Mouse (Mus musculus): ENCODE measurements around the gene Olfr6. TPM values are rescaled to one million over a fixed set of nuclear protein-coding genes. Genes with fewer than 3 reads are reported as not detected.
"Not testable (repeated sequence)": the region's sequence is repeated elsewhere in the genome, so short reads cannot be mapped to it uniquely, and the experiment has no call there.

Olfr6 gene
- total RNA-seq (2021): under 1 TPM in 1 of 2 experiments, not detected in 1; 0.21 TPM
- long read RNA-seq, experiment 1: 0 reads
- long read RNA-seq, experiment 2: 0 reads

DNA sequence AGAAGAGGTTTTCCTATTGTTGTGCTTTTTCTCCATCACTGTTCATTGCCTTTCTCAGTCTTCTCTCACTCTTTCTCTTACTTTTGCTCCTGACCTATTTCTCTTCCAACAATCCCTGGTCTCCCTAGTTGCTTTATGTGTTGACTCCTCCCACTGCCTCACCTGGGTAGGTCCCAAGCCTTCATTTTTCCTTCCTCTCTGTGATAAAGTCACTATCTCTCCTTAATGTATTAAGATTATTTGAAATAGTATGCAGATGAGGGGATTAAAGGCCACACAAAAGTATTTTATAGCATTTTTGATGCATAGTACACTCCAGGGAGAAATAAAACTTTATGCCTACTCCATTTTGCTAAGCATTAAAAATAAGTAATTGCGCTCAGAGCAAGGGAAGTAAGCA is at the start of gene Olfr6:
Gene Olfr6 (minus strand): TSS at position 101 of the 400 bp plus-strand sequence.
- no peak for DNase-seq

DNA sequence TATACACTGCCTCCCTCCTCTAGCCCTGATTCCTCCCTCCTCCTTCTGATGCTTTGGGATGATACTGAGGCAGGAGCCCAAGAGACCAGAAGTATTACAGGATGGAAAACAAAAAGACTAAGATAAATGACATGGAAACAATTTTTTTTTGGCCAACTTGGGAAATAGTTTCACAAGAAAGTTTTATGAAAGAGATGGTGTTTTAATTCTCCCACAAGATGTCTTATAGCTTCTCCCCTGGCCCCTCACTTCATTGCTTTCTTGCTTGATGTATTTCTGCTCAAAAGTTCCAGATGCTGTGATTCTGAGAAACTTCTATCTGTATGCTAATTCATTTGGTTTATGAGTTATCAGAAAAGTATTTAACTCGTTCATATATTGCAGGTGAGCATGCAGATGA is 42.2 kb upstream of the Olfr6 start, which contains the start of gene Olfr2:
Gene Olfr2 (minus strand): TSS at position 101 of the 400 bp plus-strand sequence.
- DNase-seq: no peak

DNA sequence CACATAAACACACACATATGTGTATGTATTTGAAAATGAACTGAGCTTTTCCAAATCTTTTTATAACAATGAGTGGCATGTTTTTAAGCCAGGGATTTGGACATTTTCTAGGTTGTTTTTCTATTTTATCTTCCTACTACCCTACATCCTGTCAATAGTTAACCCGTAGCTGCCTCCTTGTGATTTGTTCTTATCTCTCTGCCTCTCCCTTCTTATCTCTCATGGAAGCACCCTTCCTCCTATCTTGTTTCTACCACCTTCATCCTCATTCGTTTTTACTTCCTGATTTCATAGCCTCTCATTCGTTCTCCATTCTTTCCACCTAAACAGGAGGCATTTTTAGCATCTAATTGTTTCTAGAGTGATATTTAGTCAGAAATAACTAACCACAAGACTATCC is 40.4 kb upstream of the Olfr6 start:
- DNase-seq: no peak

DNA sequence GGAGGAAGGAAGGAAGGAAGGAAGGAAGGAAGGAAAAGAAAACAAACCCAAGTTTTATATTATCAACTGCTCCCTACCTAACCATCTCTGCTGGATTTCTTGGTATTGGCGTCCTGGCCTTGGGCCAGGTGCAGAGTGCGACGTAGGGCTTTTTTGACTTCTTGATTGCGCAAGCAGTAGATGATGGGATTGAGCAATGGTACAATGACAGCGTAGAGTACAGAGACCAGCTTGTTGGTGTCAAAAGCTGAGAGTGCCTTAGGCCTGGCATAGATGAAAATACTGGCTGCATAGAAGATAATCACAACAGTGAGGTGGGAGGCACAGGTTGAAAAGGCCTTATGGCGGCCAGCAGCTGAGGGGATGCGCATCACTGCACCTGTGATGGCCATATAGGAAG is 37.1 kb upstream of the Olfr6 start:
- no peak for DNase-seq

DNA sequence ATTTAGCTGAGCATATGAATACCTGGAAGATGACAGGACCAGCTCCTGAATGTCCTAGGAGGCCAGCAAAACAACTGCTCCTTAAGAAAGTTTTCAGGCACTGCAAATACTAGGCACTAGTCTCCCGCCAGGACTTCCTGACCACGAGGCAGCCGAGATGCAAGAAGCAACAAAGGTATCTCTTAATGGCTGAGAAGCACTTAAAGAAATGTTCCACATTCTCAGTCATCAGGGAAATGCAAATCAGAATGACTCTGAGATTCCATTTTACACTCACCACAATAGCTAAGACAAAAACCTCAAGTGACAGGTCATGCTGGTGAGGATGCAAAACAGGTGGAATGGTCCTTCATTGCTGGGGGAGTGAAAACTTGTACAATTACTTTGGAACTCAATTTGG is 21.5 kb upstream of the Olfr6 start:
- DNase-seq: no peak

DNA sequence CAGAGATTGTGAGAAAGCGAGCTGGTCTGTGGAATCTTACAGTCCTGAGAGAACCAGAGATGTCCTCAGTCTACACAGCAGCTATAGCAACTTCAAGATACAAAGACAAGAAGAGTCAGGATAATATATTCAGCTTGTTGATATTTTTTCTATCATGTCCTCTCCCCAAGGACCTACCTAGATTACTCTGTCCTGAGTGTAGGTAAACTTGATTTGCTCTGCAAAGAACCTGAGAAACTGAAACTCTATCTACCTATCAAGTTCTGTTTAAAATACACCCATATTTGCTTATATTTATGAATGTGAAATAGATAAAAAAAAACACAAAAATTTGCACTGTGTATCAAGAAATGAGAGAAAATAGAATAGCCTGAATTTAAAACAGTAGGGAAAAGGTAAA is 11.6 kb upstream of the Olfr6 start, which contains the start of gene Olfr711:
Gene Olfr711 (minus strand): TSS at position 101 of the 400 bp plus-strand sequence.
- no peak for DNase-seq

DNA sequence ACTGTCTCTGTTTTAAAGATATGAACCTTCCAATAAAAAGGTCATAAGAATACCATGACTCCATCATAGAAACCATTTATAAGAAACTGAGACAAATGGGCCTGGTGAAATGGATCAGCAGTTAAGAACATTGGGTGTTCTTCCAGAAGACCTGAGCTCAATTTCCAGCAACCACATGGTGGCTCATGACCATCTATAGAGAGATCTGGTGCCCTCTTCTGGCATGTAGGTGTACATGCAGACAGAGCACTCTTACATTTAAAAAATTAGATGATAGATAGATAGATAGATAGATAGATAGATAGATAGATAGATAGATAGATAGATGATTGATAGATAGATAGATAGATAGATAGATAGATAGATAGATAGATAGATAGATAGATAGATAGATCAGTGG is 3.8 kb upstream of the Olfr6 start:
- DNase-seq: not testable (repeated sequence)

DNA sequence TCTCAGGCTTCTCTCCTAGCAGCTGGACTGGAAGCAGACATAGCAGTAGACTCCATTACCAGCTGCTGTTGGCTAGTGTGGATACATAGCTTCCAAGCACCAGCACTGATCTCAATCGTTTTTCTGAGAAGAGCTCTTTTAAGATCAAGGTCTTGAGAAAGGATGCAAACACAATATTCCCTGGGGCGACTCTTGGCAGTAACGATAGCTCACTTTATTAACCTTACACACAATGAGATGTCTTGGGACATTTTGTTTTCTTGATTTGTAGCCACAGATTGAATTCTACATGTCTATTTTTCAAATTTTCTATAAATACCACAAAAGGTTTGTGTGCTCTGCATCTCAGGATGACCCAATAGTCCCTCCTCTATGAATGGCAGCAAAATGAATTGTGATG is 15.5 kb downstream of the Olfr6 start, which contains the start of gene Olfr710:
Gene Olfr710 (minus strand): TSS at position 101 of the 400 bp plus-strand sequence.
- DNase-seq: no peak

DNA sequence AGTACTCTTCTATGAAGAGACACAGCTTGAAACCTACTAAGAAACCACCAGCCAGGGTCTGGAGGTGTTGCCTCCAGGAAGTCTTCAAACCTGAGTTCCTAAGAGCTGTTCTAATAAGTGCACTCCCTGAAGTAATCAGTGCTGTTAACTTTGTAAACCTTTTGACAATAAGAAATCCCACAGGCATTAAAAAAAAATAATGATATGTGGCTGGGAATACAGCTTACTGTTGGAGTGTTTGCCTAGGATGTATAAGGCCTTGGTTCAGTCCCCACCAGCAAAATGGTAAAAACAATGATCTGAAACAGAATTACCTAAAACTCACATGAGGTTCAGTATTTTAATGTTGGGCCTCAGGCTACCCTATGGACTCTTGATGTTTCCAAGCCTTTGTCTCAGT is 31.6 kb downstream of the Olfr6 start, which contains the start of gene Olfr709-ps1:
Gene Olfr709-ps1 (minus strand): TSS at position 101 of the 400 bp plus-strand sequence.
- no peak for DNase-seq

DNA sequence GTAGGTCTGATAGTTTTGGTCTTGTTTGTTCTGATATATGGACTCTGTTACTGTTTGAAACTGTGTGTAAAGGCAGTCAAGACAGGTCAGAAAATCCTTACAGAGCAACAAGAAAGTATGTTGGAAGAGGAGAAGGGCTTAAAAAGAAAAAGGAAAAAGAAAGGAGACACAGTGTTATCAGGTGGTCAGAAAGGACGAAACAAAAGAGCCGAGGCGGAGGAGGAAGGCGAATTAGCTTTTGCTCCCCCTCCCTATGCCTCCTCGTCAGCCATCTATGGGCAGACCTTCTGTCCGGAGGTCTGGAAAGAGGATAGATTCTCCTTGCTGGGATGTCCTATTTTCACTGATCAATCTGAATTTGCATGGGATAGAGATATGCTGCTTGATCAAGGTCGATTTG is 42.8 kb downstream of the Olfr6 start:
- DNase-seq: not testable (repeated sequence)

DNA sequence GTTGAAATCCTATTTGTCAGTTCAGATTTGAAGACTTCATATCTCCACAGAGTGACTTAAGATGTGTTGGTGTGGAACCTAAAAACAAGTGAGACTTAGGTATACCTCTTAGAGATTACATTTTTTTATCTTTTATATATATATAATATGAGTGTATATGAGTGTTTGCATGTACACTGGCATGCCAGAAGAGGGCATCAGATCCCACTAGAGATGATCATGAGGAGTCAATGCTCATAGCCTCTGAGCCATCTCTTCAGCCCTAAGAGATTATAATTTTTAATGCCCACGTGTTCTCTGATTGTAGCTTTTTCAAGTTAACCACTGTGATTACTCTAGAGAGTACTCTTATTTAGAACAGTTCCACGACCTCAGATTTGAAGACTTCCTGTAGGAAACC is 56.1 kb downstream of the Olfr6 start, which contains the start of gene Olfr1532-ps1:
Gene Olfr1532-ps1 (plus strand): TSS at position 326 of the 400 bp plus-strand sequence.
- DNase-seq: no peak

Other genes starting within 250 kb of the Olfr6 start
- not detected for gene Olfr695, start 247.5 kb downstream of the Olfr6 start, total RNA-seq (2021)
- not detected for gene Olfr697, start 221.5 kb downstream of the Olfr6 start, total RNA-seq (2021)
- not detected for gene Olfr698, start 208.5 kb downstream of the Olfr6 start, total RNA-seq (2021)
- not detected for gene Olfr699, start 170.7 kb downstream of the Olfr6 start, total RNA-seq (2021)
- gene Olfr700, start 155.1 kb downstream of the Olfr6 start, total RNA-seq (2021): not detected
- not detected for gene Olfr701, start 149.8 kb downstream of the Olfr6 start, total RNA-seq (2021)
- gene Olfr702, start 130.0 kb downstream of the Olfr6 start, total RNA-seq (2021): not detected
- not detected for gene Olfr703, start 120.6 kb downstream of the Olfr6 start, total RNA-seq (2021)
- not detected for gene Olfr704, start 100.8 kb downstream of the Olfr6 start, total RNA-seq (2021)
- gene Olfr705, start 87.0 kb downstream of the Olfr6 start, total RNA-seq (2021): not detected
- not detected for gene Olfr706, start 75.8 kb downstream of the Olfr6 start, total RNA-seq (2021)
- not detected for gene Olfr707, start 62.7 kb downstream of the Olfr6 start, total RNA-seq (2021)
- not detected for gene Olfr1532-ps1, start 55.9 kb downstream of the Olfr6 start, total RNA-seq (2021)
- under 1 TPM in 1 of 2 experiments, not detected in 1; 0.09 TPM for gene Olfr709-ps1, start 31.7 kb downstream of the Olfr6 start, total RNA-seq (2021)
- not detected for gene Olfr710, start 15.6 kb downstream of the Olfr6 start, total RNA-seq (2021)
- gene Olfr711, start 11.5 kb upstream of the Olfr6 start, total RNA-seq (2021): not detected
- gene Olfr2, start 42.1 kb upstream of the Olfr6 start, total RNA-seq (2021): not detected
- gene Olfr713, start 67.2 kb upstream of the Olfr6 start, total RNA-seq (2021): not detected
- not detected for gene Olfr714, start 107.0 kb upstream of the Olfr6 start, total RNA-seq (2021)
- gene Olfr17, start 129.3 kb upstream of the Olfr6 start, total RNA-seq (2021): not detected
- not detected for gene Olfr715b, start 146.4 kb upstream of the Olfr6 start, total RNA-seq (2021)
- gene Olfr715, start 167.1 kb upstream of the Olfr6 start, total RNA-seq (2021): not detected
- gene Olfr716, start 174.4 kb upstream of the Olfr6 start, total RNA-seq (2021): not detected
- gene Nlrp14, start 203.1 kb upstream of the Olfr6 start, total RNA-seq (2021): under 1 TPM in 1 of 2 experiments, not detected in 1; 0.21 TPM
- gene Rbmxl2, start 245.5 kb upstream of the Olfr6 start, total RNA-seq (2021): under 1 TPM in 1 of 2 experiments, not detected in 1; 0.18 TPM